Comparison of ENCODE assay signal across 8 mouse cellular contexts in genomic region chr11:60914491-60914890, GRCm38 (mm10). TPM values are rescaled to one million over a fixed set of nuclear protein-coding genes. Genes with fewer than 3 reads are reported as not detected.
DNase-seq lines count a peak whose midpoint lies in the region; ATAC-seq lines count a peak whose summit lies in the region.

Gene Natd1 (minus strand): TSS chr11:60914750.

- DNase-seq in lung, postnatal 36 days: no peak
- DNase-seq in brain, adult 2 months (ENCODE audit: low read depth, low spot score): peak; percentile 48
- no peak for DNase-seq in limb, embryonic 11.5 days (ENCODE audit: low spot score)
- no peak for DNase-seq in urinary bladder, postnatal 36 days (ENCODE audit: low spot score in 2 of 2)
- DNase-seq in spleen, adult 18-20 months: no peak

- peak within 1 kb of the TSS; percentile 73 for H3K27ac ChIP-seq in lung, embryonic 15.5 days
- H3K27ac ChIP-seq in heart, embryonic 13.5 days (replicated peaks): peak within 1 kb of the TSS; percentile 85
- H3K27ac ChIP-seq in limb, embryonic 11.5 days (replicated peaks; ENCODE audit: low read depth, low read length): 0 out of 2 replicates have a peak within 1 kb of the TSS, but pooled peaks have one; percentile 18
- H3K27ac ChIP-seq in stomach, embryonic 16.5 days (ENCODE audit: low read length): peak within 1 kb of the TSS; percentile 62

- peak within 1 kb of the TSS; percentile 93 for H3K4me3 ChIP-seq in lung, embryonic 15.5 days
- H3K4me3 ChIP-seq in heart, embryonic 13.5 days: peak within 1 kb of the TSS; percentile 83
- H3K4me3 ChIP-seq in limb, embryonic 11.5 days (ENCODE audit: low read depth, low read length): peak within 1 kb of the TSS; percentile 90
- peak within 1 kb of the TSS; percentile 69 for H3K4me3 ChIP-seq in stomach, embryonic 16.5 days (replicated peaks; ENCODE audit: low read length)

- no peak for ATAC-seq in lung, embryonic 15.5 days (ENCODE audit: borderline replicate concordance, extremely low read depth, low FRiP score, low TSS enrichment)
- ATAC-seq in heart, embryonic 13.5 days (ENCODE audit: extremely low read depth, insufficient number of reproducible peaks, low FRiP score, low TSS enrichment): no peak
- ATAC-seq in limb, embryonic 11.5 days (ENCODE audit: insufficient number of reproducible peaks, low FRiP score, low TSS enrichment, low read depth): no peak
- no peak for ATAC-seq in stomach, embryonic 16.5 days (ENCODE audit: insufficient read depth, low FRiP score)

- H3K27me3 ChIP-seq in lung, embryonic 15.5 days: no peaks in the 10 kb centered on the region
- no peaks in the 10 kb centered on the region for H3K27me3 ChIP-seq in heart, embryonic 13.5 days (replicated peaks)
- H3K27me3 ChIP-seq in limb, embryonic 11.5 days (ENCODE audit: control insufficient read depth, insufficient read depth, low read length): 0 out of 2 replicates have a peak, but pooled peaks cover 3% of the 10 kb centered on the region
- no peaks in the 10 kb centered on the region for H3K27me3 ChIP-seq in stomach, embryonic 16.5 days (ENCODE audit: control insufficient read depth, insufficient read depth, low read length)

- H3K4me2 ChIP-seq in lung, embryonic 15.5 days: peak within 1 kb of the TSS; percentile 76
- peak within 1 kb of the TSS; percentile 84 for H3K4me2 ChIP-seq in heart, embryonic 13.5 days
- H3K4me2 ChIP-seq in limb, embryonic 11.5 days (ENCODE audit: low read depth, severe bottlenecking): peak within 1 kb of the TSS; percentile 88
- H3K4me2 ChIP-seq in stomach, embryonic 16.5 days (ENCODE audit: low read depth, low read length): peak within 1 kb of the TSS; percentile 82

- H3K9me3 ChIP-seq in lung, embryonic 15.5 days: no peaks in the 10 kb centered on the region
- H3K9me3 ChIP-seq in heart, embryonic 13.5 days: no peaks in the 10 kb centered on the region
- no peaks in the 10 kb centered on the region for H3K9me3 ChIP-seq in limb, embryonic 11.5 days (ENCODE audit: control insufficient read depth, low read length)
- no peaks in the 10 kb centered on the region for H3K9me3 ChIP-seq in stomach, embryonic 16.5 days (replicated peaks; ENCODE audit: control insufficient read depth, low read length)

- H3K36me3 ChIP-seq in lung, embryonic 15.5 days: no peaks in the 10 kb centered on the region
- no peaks in the 10 kb centered on the region for H3K36me3 ChIP-seq in heart, embryonic 13.5 days
- H3K36me3 ChIP-seq in limb, embryonic 11.5 days (ENCODE audit: control insufficient read depth, insufficient read depth, low read length): no peaks in the 10 kb centered on the region
- no peaks in the 10 kb centered on the region for H3K36me3 ChIP-seq in stomach, embryonic 16.5 days (ENCODE audit: control insufficient read depth, insufficient read depth, low read length)

- peak within 1 kb of the TSS; percentile 85 for H3K9ac ChIP-seq in lung, embryonic 15.5 days
- H3K9ac ChIP-seq in heart, embryonic 13.5 days: peak within 1 kb of the TSS; percentile 91
- H3K9ac ChIP-seq in limb, embryonic 11.5 days (ENCODE audit: low read length): peak within 1 kb of the TSS; percentile 79
- peak within 1 kb of the TSS; percentile 80 for H3K9ac ChIP-seq in stomach, embryonic 16.5 days (ENCODE audit: low read length)

- H3K4me1 ChIP-seq in lung, embryonic 15.5 days: peaks cover 37% of the 10 kb centered on the region
- H3K4me1 ChIP-seq in heart, embryonic 13.5 days: peaks cover 39% of the 10 kb centered on the region
- peaks cover 6% of the 10 kb centered on the region; the same call in 1 of the 2 replicates for H3K4me1 ChIP-seq in limb, embryonic 11.5 days (ENCODE audit: control insufficient read depth, insufficient read depth, low read length)
- peaks cover 18% of the 10 kb centered on the region for H3K4me1 ChIP-seq in stomach, embryonic 16.5 days (ENCODE audit: control insufficient read depth, insufficient read depth, low read length)

- 29% methylated on average over 7 of the region's 7 CpGs for WGBS in lung, embryonic 15.5 days
- WGBS in heart, embryonic 13.5 days: 20% methylated on average over 7 of the region's 7 CpGs
- WGBS in limb, embryonic 11.5 days: 34% methylated on average over 7 of the region's 7 CpGs
- WGBS in stomach, embryonic 16.5 days: 26% methylated on average over 7 of the region's 7 CpGs

RNA-seq across cellular contexts. Expression of gene Natd1, which starts in this region (rescaled TPM):
- 21.3 and 26.6 TPM in 2 replicates for polyA plus RNA-seq in lung, embryonic 15.5 days (2015; fragmentation: Nextera tagmentation; extraction: Ambion mirVana)
- polyA plus RNA-seq in heart, embryonic 13.5 days (2015; fragmentation: Nextera tagmentation; extraction: Ambion mirVana): 19.8 and 23.4 TPM in 2 replicates
- polyA plus RNA-seq in limb, embryonic 11.5 days (2014; fragmentation: Nextera tagmentation; extraction: Ambion mirVana): 16.1 and 18.3 TPM in 2 replicates
- polyA plus RNA-seq in stomach, embryonic 16.5 days (2015; fragmentation: Nextera tagmentation; extraction: Ambion mirVana): 11.0 and 13.8 TPM in 2 replicates

Comparison
In these comparisons a context has a peak if more than half of its experiments do, and no peak if none do; other contexts are left out.
1. H3K27ac ChIP-seq: peak in every context shown above with its lines; median percentile 85 in heart, embryonic 13.5 days; 73 in lung, embryonic 15.5 days; 62 in stomach, embryonic 16.5 days; 18 in limb, embryonic 11.5 days.